Mouse (Mus musculus) subcutaneous adipose tissue, adult 2 months (tissue): ENCODE measurements around the gene Spag4. TPM values are rescaled to one million over a fixed set of nuclear protein-coding genes. Genes with fewer than 3 reads are reported as not detected.

ENCODE experiments used
- polyA plus RNA-seq: library from polyadenylated mRNA; depleted of rRNA; stranded (reverse); fragments of >200 nt; gene quantifications from 2 replicates; pipeline ENCODE4 v1.2.3, GENCODE M21; 2012; ENCODE audit warnings: low replicate concordance; rRNA removed

Spag4 gene
- 4.5 and 12.0 TPM in 2 replicates for polyA plus RNA-seq

GRCm38 (mm10) chr2:156065099-156066041 is at the start of gene Spag4:
Gene Spag4, plus strand, starts transcription at chr2:156065175.

GRCm38 (mm10) chr2:156052816-156053215 is 12.2 kb upstream of the Spag4 start, which contains the start of gene Fer1l4:
Gene Fer1l4, minus strand, starts transcription at chr2:156052947.

GRCm38 (mm10) chr2:156111358-156112079 is 46.5 kb downstream of the Spag4 start, which contains the start of the genes Cpne1 and Rbm12:
Gene Cpne1, minus strand, starts transcription at chr2:156111965.
Gene Rbm12, minus strand, starts transcription at chr2:156111978.

Other genes starting within 250 kb of the Spag4 start
- gene BC029722, start 245.7 kb upstream of the Spag4 start, polyA plus RNA-seq, result 60.4 and 88.2 TPM in 2 replicates
- 85.6 and 109 TPM in 2 replicates for gene Eif6, start 238.2 kb upstream of the Spag4 start, polyA plus RNA-seq
- 0.12 TPM in 1 of 2 replicates, not detected in the other for gene Fam83c, start 230.3 kb upstream of the Spag4 start, polyA plus RNA-seq
- gene Uqcc1, start 134.9 kb upstream of the Spag4 start, polyA plus RNA-seq, result 47.4 and 61.3 TPM in 2 replicates
- gene Gm15557, start 124.4 kb upstream of the Spag4 start, polyA plus RNA-seq, result not detected in 2 replicates
- gene Gdf5, start 119.8 kb upstream of the Spag4 start, polyA plus RNA-seq, result 2.3 and 4.5 TPM in 2 replicates
- 11.2 and 13.4 TPM in 2 replicates for gene Cep250, start 108.7 kb upstream of the Spag4 start, polyA plus RNA-seq
- gene 6430550D23Rik, start 57.2 kb upstream of the Spag4 start, polyA plus RNA-seq, result 5.0 and 7.3 TPM in 2 replicates
- 307 and 318 TPM in 2 replicates for gene Ergic3, start 57.1 kb upstream of the Spag4 start, polyA plus RNA-seq
- 1.9 TPM in 1 of 2 replicates, not detected in the other for gene Fer1l4, start 12.2 kb upstream of the Spag4 start, polyA plus RNA-seq
- 90.6 and 117 TPM in 2 replicates for gene Cpne1, start 46.8 kb downstream of the Spag4 start, polyA plus RNA-seq
- gene Rbm12, start 46.8 kb downstream of the Spag4 start, polyA plus RNA-seq, result 5.2 and 21.9 TPM in 2 replicates
- 2.5 and 6.9 TPM in 2 replicates for gene Gm28036, start 61.9 kb downstream of the Spag4 start, polyA plus RNA-seq
- 273 and 327 TPM in 2 replicates for gene Romo1, start 78.9 kb downstream of the Spag4 start, polyA plus RNA-seq
- 54.8 and 75.3 TPM in 2 replicates for gene Nfs1, start 79.0 kb downstream of the Spag4 start, polyA plus RNA-seq
- 35.4 and 56.8 TPM in 2 replicates for gene Rbm39, start 115.1 kb downstream of the Spag4 start, polyA plus RNA-seq
- gene Phf20, start 131.3 kb downstream of the Spag4 start, polyA plus RNA-seq, result 19.7 and 26.1 TPM in 2 replicates
- 1.5 and 2.0 TPM in 2 replicates for gene Cnbd2, start 247.1 kb downstream of the Spag4 start, polyA plus RNA-seq
- gene Scand1, start 247.5 kb downstream of the Spag4 start, polyA plus RNA-seq, result 61.1 and 140 TPM in 2 replicates